Mouse (Mus musculus): ENCODE data around the gene Mtf1. TPM values are rescaled to one million over a fixed set of nuclear protein-coding genes. Genes with fewer than 3 reads are reported as not detected.
A peak's percentile ranks its signal among the peaks of the same experiment; 100 is the strongest.

Gene Mtf1
- polyA plus RNA-seq, 1 experiment from 2014 or later, result 9.1 TPM

GRCm38 (mm10) chr4:124792114-124792513, 9.8 kb upstream of the Mtf1 start:
- Histone ChIP-seq H3K27ac (ENCODE audit: low read depth) (no peak overlapping the region), H3K9me3 (ENCODE audit: low read length) (no peaks in the 10 kb centered on the region), H3K4me2 (ENCODE audit: low read depth, low read length) (no peak overlapping the region), H3K36me3 (replicated peaks; ENCODE audit: insufficient read depth, low read length) (peaks cover 86% of the 10 kb centered on the region), H3K9ac (replicated peaks) (no peak overlapping the region), H3K4me1 (ENCODE audit: insufficient read depth) (no peaks in the 10 kb centered on the region), H3K4me3 (ENCODE audit: low read depth, low read length) (no peak overlapping the region), H3K27me3 (ENCODE audit: insufficient read depth, low read length) (no peaks in the 10 kb centered on the region)
- DNase-seq, result no peak
- TF ChIP-seq CTCF (IDR thresholded peaks at IDR 0.05; ENCODE audit: low read depth), result no peak
- TF ChIP-seq EP300 (IDR thresholded peaks at IDR 0.05; ENCODE audit: low read depth), result no peak
- 88% methylated on average over 8 of the region's 8 CpGs for WGBS (ENCODE audit: insufficient replicate concordance)
- ATAC-seq, result no peak

DNA sequence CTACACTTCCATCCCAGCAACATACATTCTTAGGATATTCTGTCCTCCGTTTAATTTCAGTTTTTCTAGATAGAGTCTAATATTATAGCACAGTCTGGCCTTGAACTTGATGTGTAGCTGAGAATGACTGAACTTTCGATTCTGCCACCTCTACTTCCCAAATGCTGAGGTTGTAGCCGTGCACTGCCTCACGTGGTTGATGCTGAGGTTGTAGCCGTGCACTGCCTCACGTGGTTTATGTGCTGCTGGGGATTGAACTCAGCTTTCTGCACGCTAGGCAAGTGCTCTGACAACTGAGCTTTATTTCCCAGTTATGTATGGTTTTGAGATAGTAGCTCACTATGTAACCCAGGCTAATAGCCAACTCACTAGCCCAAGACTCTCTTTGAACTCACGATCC, 5.8 kb upstream of the Mtf1 start:
- no peak for DNase-seq
- no peak for ATAC-seq
- Histone ChIP-seq H3K4me2 (ENCODE audit: low read depth, low read length) (no peak overlapping the region), H3K36me3 (replicated peaks; ENCODE audit: insufficient read depth, low read length) (peaks cover 82% of the 10 kb centered on the region), H3K9ac (replicated peaks) (no peak overlapping the region), H3K4me3 (ENCODE audit: low read depth, low read length) (no peak overlapping the region), H3K27me3 (ENCODE audit: insufficient read depth, low read length) (no peaks in the 10 kb centered on the region), H3K9me3 (ENCODE audit: low read length) (no peaks in the 10 kb centered on the region), H3K27ac (ENCODE audit: low read depth) (no peak overlapping the region), H3K4me1 (ENCODE audit: insufficient read depth) (no peaks in the 10 kb centered on the region)
- no peak for TF ChIP-seq CTCF (IDR thresholded peaks at IDR 0.05; ENCODE audit: low read depth)
- no peak for TF ChIP-seq EP300 (IDR thresholded peaks at IDR 0.05; ENCODE audit: low read depth)
- WGBS (ENCODE audit: insufficient replicate concordance), result 89% methylated on average over 8 of the region's 8 CpGs

DNA sequence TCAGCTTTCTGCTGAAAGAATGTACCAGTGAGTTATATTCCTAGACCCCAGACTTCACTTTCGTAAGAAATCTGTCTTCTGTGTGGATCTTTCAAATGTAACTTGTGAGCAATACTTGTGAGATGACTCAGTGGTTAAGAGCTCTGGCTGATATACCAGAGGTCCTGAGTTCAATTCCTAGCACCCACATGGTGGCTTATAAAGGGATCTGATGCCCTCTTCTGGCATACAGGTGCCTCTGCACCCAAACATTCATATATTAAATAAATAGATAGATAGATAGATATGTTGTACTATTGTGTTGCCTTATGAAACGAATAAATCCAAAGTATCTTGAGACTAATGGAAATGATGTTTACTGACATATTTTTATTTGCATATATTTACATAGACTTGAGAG, 5.0 kb upstream of the Mtf1 start:
- TF ChIP-seq EP300 (IDR thresholded peaks at IDR 0.05; ENCODE audit: low read depth) (no peak), CTCF (IDR thresholded peaks at IDR 0.05; ENCODE audit: low read depth) (peak; percentile 54)
- Histone ChIP-seq H3K36me3 (replicated peaks; ENCODE audit: insufficient read depth, low read length) (peaks cover 75% of the 10 kb centered on the region), H3K4me3 (ENCODE audit: low read depth, low read length) (no peak overlapping the region), H3K27ac (ENCODE audit: low read depth) (no peak overlapping the region), H3K27me3 (ENCODE audit: insufficient read depth, low read length) (no peaks in the 10 kb centered on the region), H3K9me3 (ENCODE audit: low read length) (no peaks in the 10 kb centered on the region), H3K9ac (replicated peaks) (no peak overlapping the region), H3K4me1 (ENCODE audit: insufficient read depth) (peaks cover 3% of the 10 kb centered on the region; the same call in 1 of the 2 replicates), H3K4me2 (ENCODE audit: low read depth, low read length) (no peak overlapping the region)
- 93% methylated on average over 2 of the region's 2 CpGs for WGBS (ENCODE audit: insufficient replicate concordance)
- ATAC-seq (no peak), DNase-seq (no peak)

- TF ChIP-seq EP300 (IDR thresholded peaks at IDR 0.05; ENCODE audit: low read depth) (peak; percentile 86), CTCF (IDR thresholded peaks at IDR 0.05; ENCODE audit: low read depth) (no peak)
- H3K27me3 ChIP-seq (ENCODE audit: insufficient read depth, low read length), result no peaks in the 10 kb centered on the region
- H3K4me1 ChIP-seq (ENCODE audit: insufficient read depth), result peaks cover 14% of the 10 kb centered on the region
- peak overlapping the region; percentile 98 for H3K4me2 ChIP-seq (ENCODE audit: low read depth, low read length)
- ATAC-seq (peak; percentile 99), DNase-seq (peak; percentile 98)
- peak overlapping the region; percentile 99 for H3K27ac ChIP-seq (ENCODE audit: low read depth)
- under 1% methylated on average over 48 of the region's 53 CpGs for whole genome bisulfite sequencing (ENCODE audit: insufficient replicate concordance)
- no peaks in the 10 kb centered on the region for H3K9me3 ChIP-seq (ENCODE audit: low read length)
- peak overlapping the region; percentile 94 for H3K4me3 ChIP-seq (ENCODE audit: low read depth, low read length)
- peaks cover 51% of the 10 kb centered on the region for H3K36me3 ChIP-seq (replicated peaks; ENCODE audit: insufficient read depth, low read length)
- peak overlapping the region; percentile 95 for H3K9ac ChIP-seq (replicated peaks)
Measured at GRCm38 (mm10) chr4:124802309-124803260, 681 bp downstream of the Mtf1 start.

DNA sequence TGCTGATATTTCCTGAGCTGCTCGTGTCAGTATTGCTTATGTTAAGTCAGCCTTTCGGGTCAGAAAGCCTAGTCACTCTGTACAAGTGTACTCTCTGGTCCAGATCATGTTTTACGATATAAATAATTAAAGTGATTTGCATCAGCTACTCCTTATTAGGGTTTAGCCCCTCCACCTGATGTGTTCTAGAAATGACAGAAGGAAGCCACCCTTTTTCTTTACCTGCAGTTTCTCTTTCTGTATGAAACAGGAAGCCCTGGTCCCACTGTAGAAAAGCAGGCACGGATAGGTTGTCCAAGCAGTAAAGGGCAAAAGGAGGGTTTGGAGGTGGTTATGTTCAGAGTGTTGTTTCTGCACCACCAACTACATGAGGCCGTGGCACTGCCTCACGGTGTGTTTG, 1.5 kb downstream of the Mtf1 start:
- no peak for TF ChIP-seq CTCF (IDR thresholded peaks at IDR 0.05; ENCODE audit: low read depth)
- TF ChIP-seq EP300 (IDR thresholded peaks at IDR 0.05; ENCODE audit: low read depth), result no peak
- ATAC-seq (no peak), DNase-seq (no peak)
- Histone ChIP-seq H3K36me3 (replicated peaks; ENCODE audit: insufficient read depth, low read length) (peaks cover 42% of the 10 kb centered on the region), H3K9ac (replicated peaks) (peak overlapping the region; percentile 95), H3K9me3 (ENCODE audit: low read length) (no peaks in the 10 kb centered on the region), H3K4me1 (ENCODE audit: insufficient read depth) (peaks cover 21% of the 10 kb centered on the region), H3K4me2 (ENCODE audit: low read depth, low read length) (peak overlapping the region; percentile 98), H3K4me3 (ENCODE audit: low read depth, low read length) (peak overlapping the region; percentile 94), H3K27ac (ENCODE audit: low read depth) (peak overlapping the region; percentile 99), H3K27me3 (ENCODE audit: insufficient read depth, low read length) (no peaks in the 10 kb centered on the region)
- WGBS (ENCODE audit: insufficient replicate concordance), result 46% methylated on average over 6 of the region's 6 CpGs

GRCm38 (mm10) chr4:124808511-124808910, 6.6 kb downstream of the Mtf1 start:
- Histone ChIP-seq H3K27me3 (ENCODE audit: insufficient read depth, low read length) (no peaks in the 10 kb centered on the region), H3K9ac (replicated peaks) (no peak overlapping the region), H3K4me3 (ENCODE audit: low read depth, low read length) (no peak overlapping the region), H3K27ac (ENCODE audit: low read depth) (peak overlapping the region; percentile 13), H3K4me2 (ENCODE audit: low read depth, low read length) (peak overlapping the region; percentile 42; the same call in 1 of the 2 replicates), H3K9me3 (ENCODE audit: low read length) (no peaks in the 10 kb centered on the region), H3K4me1 (ENCODE audit: insufficient read depth) (peaks cover 36% of the 10 kb centered on the region), H3K36me3 (replicated peaks; ENCODE audit: insufficient read depth, low read length) (peaks cover 31% of the 10 kb centered on the region)
- DNase-seq, result no peak
- no peak for ATAC-seq
- WGBS (ENCODE audit: insufficient replicate concordance), result 64% methylated on average over 5 of the region's 5 CpGs
- TF ChIP-seq CTCF (IDR thresholded peaks at IDR 0.05; ENCODE audit: low read depth) (no peak), EP300 (IDR thresholded peaks at IDR 0.05; ENCODE audit: low read depth) (no peak)

Data from liver, postnatal 0 days (tissue).